Mouse (Mus musculus) spleen, adult 2 months (tissue): Measurements from ENCODE around the gene Ampd3. TPM values are rescaled to one million over a fixed set of nuclear protein-coding genes. Genes with fewer than 3 reads are reported as not detected.

ENCODE experiments used
- DNase-seq, 2 experiments: peaks; one replicate each; pipeline versions ENCODE4 v3.0.0 to v3.0.0-alpha.2; 2012 to 2021; ENCODE audit warnings: low spot score in 2 of 2, low read depth in 1 of 2
- H3K27ac ChIP-seq: fragments of 200-500 bp; 2 replicates; pipeline ENCODE4 v1.5.1; 2012; ENCODE audit warnings: low read length, inconsistent platforms; ENCODE audit not compliant: insufficient read depth
- H3K27me3 ChIP-seq: fragments of 200-500 bp; 2 replicates; pipeline ENCODE4 v1.6.1; 2012; ENCODE audit warnings: mild to moderate bottlenecking, moderate library complexity, low read length, inconsistent platforms; ENCODE audit not compliant: control insufficient read depth, insufficient read depth
- H3K36me3 ChIP-seq: fragments of 200-500 bp; 2 replicates; pipeline ENCODE4 v1.6.1; 2012; ENCODE audit warnings: mild to moderate bottlenecking, low read length, inconsistent platforms; ENCODE audit not compliant: control insufficient read depth, insufficient read depth
- H3K4me1 ChIP-seq: fragments of 200-500 bp; 2 replicates; pipeline ENCODE4 v1.6.1; 2011; ENCODE audit warnings: inconsistent platforms; ENCODE audit not compliant: control insufficient read depth, insufficient read depth, insufficient read length
- H3K4me3 ChIP-seq: fragments of 200-500 bp; 2 replicates; pipeline ENCODE4 v1.5.1; 2011; ENCODE audit warnings: mild to moderate bottlenecking, inconsistent platforms; ENCODE audit not compliant: insufficient read depth, insufficient read length; ENCODE audit errors: extremely low read depth
- CTCF ChIP-seq: fragments of 200-500 bp; IDR thresholded peaks from 2 replicates; pipeline ENCODE4 v1.5.1; 2011; ENCODE audit warnings: mild to moderate bottlenecking, inconsistent platforms; ENCODE audit not compliant: insufficient read depth, insufficient read length, insufficient replicate concordance; ENCODE audit errors: extremely low read depth
- POLR2A ChIP-seq: fragments of 200-500 bp; IDR thresholded peaks from 2 replicates; pipeline ENCODE4 v1.6.1; 2011; ENCODE audit warnings: low read depth, low read length, inconsistent platforms
- WGBS: fragments of 180-500 bp; shearing (Covaris S2); methylation state at CpG from one replicate; pipeline ENCODE4 v1.1.7; 2018; 5-methylcytosine and 5-hydroxymethylcytosine counted together
- polyA plus RNA-seq: library from polyadenylated mRNA; depleted of rRNA; stranded (reverse); fragments of >200 nt; gene quantifications from 2 replicates; pipeline ENCODE4 v1.2.3, GENCODE M21; 2012

Gene Ampd3
- polyA plus RNA-seq, 1 experiment, result 15.8 TPM

DNA sequence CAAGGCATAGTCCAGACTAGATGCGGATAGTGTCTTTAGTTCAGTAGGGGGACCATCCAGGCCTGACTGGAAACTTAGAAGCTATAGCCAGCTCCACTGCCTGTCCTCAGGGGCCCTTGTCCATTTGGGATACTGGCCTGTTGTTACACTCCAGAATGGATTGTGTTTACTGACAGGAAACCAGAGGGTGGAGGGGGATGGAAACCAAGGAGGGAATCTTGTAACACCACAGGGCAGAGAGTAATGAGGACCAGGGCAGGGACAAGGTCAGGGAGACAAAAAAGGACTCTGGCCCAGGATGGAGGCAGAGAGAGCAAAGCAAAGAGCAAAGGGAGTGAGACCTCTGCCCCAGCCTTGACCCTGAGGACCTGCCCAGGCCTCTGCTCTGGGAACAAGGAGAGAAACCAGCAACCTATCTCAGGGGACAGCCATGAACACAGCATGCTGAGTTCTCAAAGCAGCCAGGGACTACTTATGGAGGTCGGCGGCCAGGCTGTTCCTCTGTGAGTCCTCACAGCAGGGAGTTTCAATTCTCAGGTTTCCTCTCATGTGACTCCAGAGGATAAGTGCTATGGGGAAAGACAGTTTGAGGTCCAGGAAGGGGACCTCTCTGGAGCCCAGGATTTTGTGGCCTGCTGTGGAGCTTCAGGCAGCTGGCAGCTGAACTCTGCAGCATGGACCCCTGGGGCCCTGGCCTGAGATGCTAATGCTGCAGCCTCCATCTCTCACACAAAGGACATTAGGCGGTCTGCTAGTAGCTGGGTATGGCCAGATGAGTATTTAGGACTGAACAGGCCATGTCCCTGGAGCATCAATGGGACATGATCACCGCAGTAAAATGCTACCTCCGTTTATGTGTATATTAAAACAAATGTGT, 36.7 kb upstream of the Ampd3 start:
- H3K27ac ChIP-seq, result no peak overlapping the region
- H3K4me1 ChIP-seq, result 0 out of 2 replicates have a peak, but pooled peaks cover 6% of the 10 kb centered on the region
- H3K27me3 ChIP-seq, result no peaks in the 10 kb centered on the region
- WGBS, result 85% methylated on average over 6 of the region's 6 CpGs
- no peak for TF ChIP-seq CTCF
- no peaks in the 10 kb centered on the region for H3K36me3 ChIP-seq
- H3K4me3 ChIP-seq, result no peak overlapping the region
- DNase-seq, result no peak

DNA sequence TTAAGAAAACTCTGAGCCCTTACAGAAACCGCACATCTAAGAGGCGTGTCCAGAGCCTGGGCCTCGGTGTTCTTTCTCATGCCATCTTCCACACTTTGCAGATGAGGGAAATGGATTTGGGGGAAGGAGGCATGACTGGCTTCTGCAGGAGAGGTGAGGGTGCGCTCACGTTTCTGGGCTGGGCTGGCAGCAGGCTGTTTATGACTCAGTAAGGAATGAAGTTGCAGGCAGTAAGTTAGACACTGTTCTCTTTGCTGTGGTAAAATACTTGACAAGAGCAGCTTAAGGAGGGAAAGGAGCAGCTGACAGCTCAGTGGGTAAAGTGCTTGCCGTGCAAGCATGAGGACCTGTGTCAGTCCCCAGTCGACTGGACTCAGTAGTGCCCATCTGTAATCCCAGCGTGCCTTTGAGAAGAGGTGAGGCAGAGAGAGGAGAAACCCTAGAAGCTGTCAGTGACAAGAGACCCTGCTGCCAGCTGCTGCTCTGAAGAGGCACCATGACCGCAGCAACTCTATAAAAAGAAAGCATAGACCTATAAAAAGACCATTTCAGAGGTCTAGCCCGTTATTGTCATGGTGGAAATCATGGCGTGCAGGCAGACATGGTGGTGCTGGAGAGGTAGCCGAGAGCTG, 35.9 kb upstream of the Ampd3 start:
- Histone ChIP-seq H3K27ac (no peak overlapping the region), H3K36me3 (no peaks in the 10 kb centered on the region), H3K4me1 (0 out of 2 replicates have a peak, but pooled peaks cover 6% of the 10 kb centered on the region), H3K27me3 (no peaks in the 10 kb centered on the region), H3K4me3 (no peak overlapping the region)
- DNase-seq, result no peak
- TF ChIP-seq CTCF (no peak), POLR2A (no peak)
- 89% methylated on average over 12 of the region's 12 CpGs for whole genome bisulfite sequencing

DNA sequence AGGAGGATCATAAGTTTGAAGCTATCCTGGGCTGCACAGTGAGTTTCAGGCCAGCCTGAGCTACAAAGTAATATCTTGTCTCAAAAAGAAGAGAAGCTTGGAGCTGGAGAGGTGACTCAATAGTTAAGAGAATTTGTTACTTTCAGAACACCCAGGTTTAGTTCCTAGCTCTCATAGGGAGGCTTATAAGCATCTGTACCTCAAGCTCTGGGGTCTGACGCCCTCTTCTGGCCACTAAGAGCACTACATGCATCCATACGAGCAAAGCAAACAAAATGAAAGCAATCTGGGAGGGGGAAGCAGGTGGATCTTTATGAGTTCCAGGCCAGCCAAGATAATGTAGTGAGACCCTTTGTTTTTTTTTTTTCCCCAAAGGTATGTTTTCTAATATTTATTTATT, 31.1 kb upstream of the Ampd3 start:
- H3K27me3 ChIP-seq, result no peaks in the 10 kb centered on the region
- TF ChIP-seq CTCF, result no peak
- no peak for TF ChIP-seq POLR2A
- WGBS, result 41% methylated on average over 2 of the region's 2 CpGs
- H3K4me3 ChIP-seq, result no peak overlapping the region
- H3K36me3 ChIP-seq, result no peaks in the 10 kb centered on the region
- no peak for DNase-seq
- H3K4me1 ChIP-seq, result no peaks in the 10 kb centered on the region
- no peak overlapping the region for H3K27ac ChIP-seq

DNA sequence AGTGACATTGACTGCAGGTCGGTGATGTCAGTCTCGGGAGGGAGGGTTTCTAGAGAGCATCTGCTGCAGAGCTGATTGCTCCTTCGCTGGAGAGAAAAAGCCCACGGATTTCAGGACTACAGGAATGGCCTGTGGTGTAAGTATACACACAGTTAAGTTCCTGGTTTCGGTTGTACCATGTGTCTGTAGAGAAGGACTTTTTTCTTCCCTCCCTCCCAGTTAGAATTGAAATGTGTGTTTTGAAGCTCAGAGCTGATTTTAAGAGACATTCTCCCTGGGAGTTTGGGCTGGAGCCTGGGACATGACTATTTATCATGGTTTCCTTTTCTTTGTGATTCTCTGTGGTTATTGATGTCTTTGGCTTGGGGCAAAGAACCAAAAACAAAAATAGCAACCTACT, 28.2 kb upstream of the Ampd3 start:
- 67% methylated on average over 5 of the region's 5 CpGs for WGBS
- TF ChIP-seq POLR2A (no peak), CTCF (no peak)
- no peaks in the 10 kb centered on the region for H3K4me1 ChIP-seq
- DNase-seq, result no peak
- no peaks in the 10 kb centered on the region for H3K36me3 ChIP-seq
- H3K27ac ChIP-seq, result no peak overlapping the region
- no peaks in the 10 kb centered on the region for H3K27me3 ChIP-seq
- H3K4me3 ChIP-seq, result no peak overlapping the region

DNA sequence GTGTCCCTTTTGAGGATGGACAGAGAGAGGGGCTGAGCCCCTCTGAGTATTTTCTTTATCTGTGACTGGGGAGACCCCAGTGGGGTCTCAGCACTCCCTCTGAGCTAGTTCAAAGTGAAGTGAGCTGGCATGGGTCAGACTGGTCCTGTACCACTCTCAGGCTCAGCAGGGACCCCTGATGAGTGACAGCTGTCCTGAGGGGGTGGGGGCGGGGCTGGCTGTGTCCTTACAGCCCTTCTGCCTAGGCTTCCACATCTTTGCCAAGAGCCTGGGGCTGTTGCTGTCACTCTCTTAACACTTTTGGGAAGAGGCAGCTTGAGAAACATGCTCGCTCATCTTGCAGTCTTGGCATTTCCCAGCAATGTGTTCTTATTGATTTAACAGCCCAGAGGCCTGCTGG, 27.8 kb upstream of the Ampd3 start:
- WGBS, result 89% methylated on average over 2 of the region's 2 CpGs
- Histone ChIP-seq H3K4me1 (no peaks in the 10 kb centered on the region), H3K27me3 (no peaks in the 10 kb centered on the region), H3K27ac (no peak overlapping the region), H3K4me3 (no peak overlapping the region), H3K36me3 (no peaks in the 10 kb centered on the region)
- TF ChIP-seq CTCF (no peak), POLR2A (no peak)
- no peak for DNase-seq

DNA sequence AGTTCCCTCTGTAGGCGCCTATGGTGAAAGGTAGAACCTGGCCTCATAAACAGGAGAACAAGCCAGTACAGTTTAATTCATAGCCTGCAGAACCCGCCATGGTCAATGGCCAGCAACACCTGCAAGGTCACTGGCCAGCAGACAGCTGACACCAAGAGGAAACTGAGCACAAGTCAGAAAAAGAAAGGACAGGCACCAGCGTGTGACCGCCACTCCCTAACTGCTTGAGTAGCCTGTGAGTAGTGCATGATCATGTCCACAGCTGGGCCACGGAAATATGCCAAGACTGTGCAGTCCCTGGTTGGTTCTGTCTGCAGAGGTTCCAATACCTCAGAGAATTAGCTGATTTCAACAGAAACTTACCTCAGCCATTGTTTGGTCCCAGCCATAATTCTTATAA, 26.0 kb upstream of the Ampd3 start:
- 83% methylated on average over 5 of the region's 5 CpGs for WGBS

More for the DNA sequence above, 26.0 kb upstream of the Ampd3 start:
- H3K27me3 ChIP-seq, result no peaks in the 10 kb centered on the region
- no peaks in the 10 kb centered on the region for H3K4me1 ChIP-seq
- no peak overlapping the region for H3K27ac ChIP-seq
- no peak for DNase-seq
- H3K36me3 ChIP-seq, result no peaks in the 10 kb centered on the region
- no peak for TF ChIP-seq POLR2A
- TF ChIP-seq CTCF, result no peak
- no peak overlapping the region for H3K4me3 ChIP-seq
